ENCODE assay signal across 8 mouse cellular contexts in genomic region chr13:97240279-97240964, GRCm38 (mm10). TPM values are rescaled to one million over a fixed set of nuclear protein-coding genes. Genes with fewer than 3 reads are reported as not detected.
DNase-seq lines count a peak whose midpoint lies in the region; ATAC-seq and TF ChIP-seq lines count a peak whose summit lies in the region.

No protein-coding gene starts in this region.

- no peak for DNase-seq in G1E (ENCODE audit: low spot score)
- DNase-seq in cerebellum, adult 18-20 months = peak; percentile 34 to 36
- DNase-seq in hindbrain, embryonic 11.5 days (ENCODE audit: low spot score) = peak; percentile 86
- DNase-seq in left cerebral cortex, adult 2 months (ENCODE audit: extremely low spot score in 1 of 2, low spot score in 2 of 2) = peak; percentile 71 to 77
- DNase-seq in right cerebral cortex, adult 18-20 months = peak; percentile 82
- DNase-seq in urinary bladder, postnatal 25 days (ENCODE audit: low spot score) = peak; percentile 65

- no peaks in the 10 kb centered on the region for H3K36me3 ChIP-seq in G1E (replicated peaks)
- no peaks in the 10 kb centered on the region; the same call in 1 of the 2 replicates for H3K36me3 ChIP-seq in hindbrain, embryonic 11.5 days (ENCODE audit: control insufficient read depth, insufficient read depth, low read length)
- peaks cover 6% of the 10 kb centered on the region; the same call in 1 of the 2 replicates for H3K36me3 ChIP-seq in macrophage (ENCODE audit: inconsistent target)

- peaks cover 34% of the 10 kb centered on the region for H3K27me3 ChIP-seq in G1E (ENCODE audit: insufficient read depth, low read length)
- no peaks in the 10 kb centered on the region for H3K27me3 ChIP-seq in hindbrain, embryonic 11.5 days (ENCODE audit: control insufficient read depth, insufficient read depth, low read length)

- peaks cover 8% of the 10 kb centered on the region; the same call in 1 of the 2 replicates for H3K9me3 ChIP-seq in G1E (replicated peaks)
- no peaks in the 10 kb centered on the region for H3K9me3 ChIP-seq in hindbrain, embryonic 11.5 days (ENCODE audit: control insufficient read depth, low read length)

- no peak for ATAC-seq in G1E (ENCODE audit: extremely low read depth, insufficient number of reproducible peaks, low FRiP score, poor library complexity, severe bottlenecking)
- ATAC-seq in frontal cortex, adult (ENCODE audit: low TSS enrichment) = peak; percentile 31
- peak; percentile 74 for ATAC-seq in hindbrain, embryonic 11.5 days (ENCODE audit: low FRiP score)

- intact Hi-C loops in left cerebral cortex, adult 2 months (cut with DNase I) = loop anchor here (2.0 to 5.0 kb wide), 6 partner anchors 152 to 537 kb away; no protein-coding TSS in a partner anchor

- no peaks in the 10 kb centered on the region for H3K4me1 ChIP-seq in G1E (ENCODE audit: insufficient read depth, low read depth, low read length)
- peaks cover 15% of the 10 kb centered on the region for H3K4me1 ChIP-seq in hindbrain, embryonic 11.5 days (replicated peaks; ENCODE audit: control insufficient read depth, insufficient read depth, low read length)

- H3K4me2 ChIP-seq in hindbrain, embryonic 11.5 days (replicated peaks; ENCODE audit: low read depth, low read length) = peak overlapping the region; percentile 86

- WGBS in hindbrain, embryonic 11.5 days = 0% methylated on average over 35 of the region's 36 CpGs
- under 1% methylated on average over 34 of the region's 36 CpGs for WGBS in macrophage (ENCODE audit: missing documents)

- peak overlapping the region; percentile 98 for H3K27ac ChIP-seq in hindbrain, embryonic 11.5 days (ENCODE audit: low read depth, low read length)
- peak overlapping the region; percentile 93 for H3K27ac ChIP-seq in left cerebral cortex, adult 2 months
- peak overlapping the region; percentile 83 for H3K27ac ChIP-seq in macrophage

- peak overlapping the region; percentile 93 for H3K9ac ChIP-seq in hindbrain, embryonic 11.5 days (ENCODE audit: low read depth, low read length)

- H3K79me2 ChIP-seq in macrophage (ENCODE audit: inconsistent target) = peaks cover 39% of the 10 kb centered on the region

- no peak for TF ChIP-seq CTCF in G1E (IDR thresholded peaks at IDR 0.05; ENCODE audit: low read depth, low read length)
- TF ChIP-seq CTCF in left cerebral cortex, adult 2 months (IDR thresholded peaks at IDR 0.05) = peak; percentile 47

- H3K4me3 ChIP-seq in G1E (ENCODE audit: low read depth, low read length) = peak overlapping the region; percentile 44; the same call in 1 of the 2 replicates
- peak overlapping the region; percentile 94 for H3K4me3 ChIP-seq in hindbrain, embryonic 11.5 days (ENCODE audit: low read depth, low read length)
- peak overlapping the region; percentile 88 for H3K4me3 ChIP-seq in left cerebral cortex, adult 2 months
- peak overlapping the region; percentile 43 for H3K4me3 ChIP-seq in macrophage (ENCODE audit: inconsistent target)

RNA-seq across cellular contexts. Expression of gene Enc1, which starts 0.5 kb away (rescaled TPM):
- total RNA-seq in G1E (2014; fragmentation: Nextera tagmentation) (0.29 and 0.38 TPM in 2 replicates), G1E (2017) (0.81 and 0.82 TPM in 2 replicates)
- polyA plus RNA-seq in G1E (2012) (0.20 and 0.24 TPM in 2 replicates), macrophage (2018) (8.5 to 16.0 TPM (median 15.6 TPM) in 3 replicates)
- polyA plus RNA-seq in hindbrain, embryonic 11.5 days (2014; fragmentation: Nextera tagmentation; extraction: Ambion mirVana) = 34.8 and 45.9 TPM in 2 replicates
- 100 to 1,000 TPM; 653 to 683 TPM for total RNA-seq in left cerebral cortex, adult 2 months (2021)
- 10 to 100 TPM in 2 of 26 experiments, 1 to 10 TPM in 21, under 1 TPM in 3; 0.89 to 12.9 (median 2.6) TPM for total RNA-seq in macrophage (2018; cell fraction: chromatin; rRNA removed)
- 10 to 100 TPM in 12 of 26 experiments, 1 to 10 TPM in 14; 2.9 to 22.2 (median 7.3) TPM for total RNA-seq in macrophage (2018; cell fraction: cytosol; rRNA removed)
- total RNA-seq in macrophage (2018; cell fraction: nucleus; rRNA removed) = 10 to 100 TPM in 7 of 26 experiments, 1 to 10 TPM in 19; 3.0 to 22.6 (median 7.3) TPM

RNA-seq across cellular contexts. Expression of gene Hexb, which starts 42.3 kb away (rescaled TPM):
- total RNA-seq in G1E (2014; fragmentation: Nextera tagmentation) = 33.0 and 34.5 TPM in 2 replicates
- 139 and 141 TPM in 2 replicates for total RNA-seq in G1E (2017)
- 7.6 and 11.6 TPM in 2 replicates for polyA plus RNA-seq in G1E (2012)
- polyA plus RNA-seq in hindbrain, embryonic 11.5 days (2014; fragmentation: Nextera tagmentation; extraction: Ambion mirVana) = 26.6 and 28.7 TPM in 2 replicates
- total RNA-seq in left cerebral cortex, adult 2 months (2021) = 100 to 1,000 TPM; 102 to 103 TPM
- 10 to 100 TPM in 16 of 26 experiments, 1 to 10 TPM in 10; 4.6 to 48.1 (median 14.8) TPM for total RNA-seq in macrophage (2018; cell fraction: chromatin; rRNA removed)
- total RNA-seq in macrophage (2018; cell fraction: cytosol; rRNA removed) = 100 to 1,000 TPM in 24 of 26 experiments, 10 to 100 TPM in 2; 93.2 to 216 (median 132) TPM
- total RNA-seq in macrophage (2018; cell fraction: nucleus; rRNA removed) = 100 to 1,000 TPM in 20 of 26 experiments, 10 to 100 TPM in 6; 27.6 to 165 (median 120) TPM
- polyA plus RNA-seq in macrophage (2018) = 132 to 213 TPM (median 194 TPM) in 3 replicates

Comparison
In these comparisons a context has a peak if more than half of its experiments do, and no peak if none do; other contexts are left out.
1. H3K4me3 ChIP-seq: peak in every context shown above with its lines; median percentile 94 in hindbrain, embryonic 11.5 days; 88 in left cerebral cortex, adult 2 months; 44 in G1E; 43 in macrophage.